Mouse (Mus musculus) megakaryocyte-erythroid progenitor cell, adult 5-6 weeks (primary cell): ENCODE results near the gene Mrpl16. TPM values are rescaled to one million over a fixed set of nuclear protein-coding genes. Genes with fewer than 3 reads are reported as not detected.

ENCODE experiments used
- ATAC-seq: replicated peaks from 2 replicates; pipeline ENCODE4 v1.8.0; 2016; ENCODE audit warnings: mild to moderate bottlenecking, inconsistent platforms; ENCODE audit not compliant: severe bottlenecking, poor library complexity, low FRiP score, low TSS enrichment
- total RNA-seq, 2 experiments: library from RNA; stranded (forward) in 1 of 2; stranded (reverse) in 1 of 2; fragments of 200-1000, 215-1000 nt in 1 of 2; fragments of >200 nt in 1 of 2; fragmentation: Nextera tagmentation in 1 of 2; gene quantifications; 2 replicates each; pipeline ENCODE4 v1.2.3; 2014 to 2017

Gene Mrpl16
- total RNA-seq, 2 experiments from 2014 or later: 85.5 to 112 TPM

DNA sequence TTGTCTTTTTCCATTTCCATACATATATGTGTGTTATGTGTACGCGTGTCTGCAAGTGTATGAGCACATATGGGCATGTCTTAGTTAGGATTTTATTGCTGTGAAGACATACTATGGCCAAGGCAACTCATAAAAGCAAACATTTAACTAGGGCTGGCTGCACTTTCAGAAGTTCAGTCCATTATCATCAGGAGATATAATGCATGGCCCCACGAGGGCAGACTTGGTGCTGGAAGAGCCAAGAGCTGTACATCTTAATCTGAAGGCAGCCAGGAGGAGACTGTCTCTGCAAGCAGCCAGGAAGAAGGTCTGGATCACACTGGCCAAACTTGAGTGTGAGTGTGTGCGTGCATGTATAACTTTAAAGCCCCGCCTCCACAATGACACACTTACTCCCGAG lies 24.3 kb downstream of the Mrpl16 start:
- peak; percentile 48; the same call in 1 of the 2 replicates for ATAC-seq

DNA sequence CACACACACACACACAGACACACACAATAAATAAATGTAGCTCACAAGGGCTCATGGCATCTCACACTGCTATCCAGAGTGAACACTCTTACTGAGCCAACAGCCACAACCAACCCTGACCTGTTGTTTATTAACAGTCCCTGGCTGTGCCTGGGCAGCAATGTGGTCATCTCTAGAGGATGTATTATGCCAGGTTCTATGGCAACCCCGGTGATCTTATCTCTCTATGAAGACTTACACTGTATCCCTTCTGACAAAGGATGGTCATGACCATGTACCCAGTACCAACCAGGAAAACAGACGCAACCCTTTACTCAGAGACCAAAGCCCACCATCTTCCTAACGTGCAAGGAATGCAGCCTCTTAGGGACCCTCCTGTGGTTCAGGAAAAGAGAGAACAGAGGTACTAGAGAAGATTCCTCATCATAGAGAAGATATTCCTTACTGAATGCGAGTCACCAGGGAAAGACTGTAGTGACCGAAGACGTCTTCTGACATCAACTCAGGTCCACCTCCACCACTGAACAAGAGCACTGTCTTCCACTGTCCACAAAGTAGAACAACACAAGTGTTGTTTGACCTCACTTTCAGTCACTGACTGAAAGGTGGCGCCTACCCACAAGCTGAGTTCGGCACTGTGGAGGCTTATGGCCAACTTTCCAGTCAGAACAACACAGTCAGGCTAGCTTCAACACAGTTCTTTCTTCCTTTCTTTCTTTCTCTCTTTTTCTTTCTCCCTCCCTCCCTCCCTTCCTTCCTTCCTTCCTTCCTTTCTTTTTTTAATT lies 30.5 kb downstream of the Mrpl16 start:
- ATAC-seq: peak; percentile 88

DNA sequence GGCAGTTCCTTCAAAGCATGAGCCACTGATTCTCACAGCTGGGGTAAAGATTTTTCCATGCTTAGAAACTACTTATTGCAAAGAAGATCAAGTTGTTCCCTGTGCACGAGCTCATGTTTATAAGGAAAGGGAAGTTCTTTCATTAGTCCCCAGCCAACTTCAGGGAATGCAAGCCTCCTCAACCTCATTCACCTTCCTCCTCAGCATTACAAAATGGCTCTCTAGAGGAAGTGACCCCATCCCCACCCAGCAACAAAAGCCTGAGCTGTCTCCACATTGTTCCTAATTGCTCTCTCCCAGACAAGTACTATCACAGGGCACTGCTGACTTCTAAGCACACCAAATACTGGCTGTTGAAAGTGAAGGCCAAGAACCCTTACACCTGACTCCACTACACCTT lies 34.2 kb downstream of the Mrpl16 start:
- no peak for ATAC-seq

DNA sequence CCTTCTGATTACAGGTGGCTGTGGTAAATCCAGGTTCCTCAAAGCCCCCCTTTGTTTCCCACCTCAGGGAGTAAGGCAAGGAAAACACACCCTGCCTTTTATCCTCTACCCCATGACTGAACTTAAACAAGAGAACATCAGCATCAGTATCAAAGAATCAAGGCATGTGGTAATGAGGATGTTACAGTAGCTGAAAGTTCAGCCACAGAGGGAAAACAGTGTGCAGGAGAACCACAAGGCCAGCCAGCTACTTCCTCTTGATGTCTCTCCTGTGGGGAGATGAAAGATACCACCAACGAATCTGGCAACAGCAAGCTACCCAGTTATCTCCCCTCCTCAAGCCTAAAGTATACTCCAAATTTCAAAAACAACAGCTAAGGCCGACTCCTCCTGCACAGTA lies 37.1 kb downstream of the Mrpl16 start:
- ATAC-seq: peak; percentile 80

DNA sequence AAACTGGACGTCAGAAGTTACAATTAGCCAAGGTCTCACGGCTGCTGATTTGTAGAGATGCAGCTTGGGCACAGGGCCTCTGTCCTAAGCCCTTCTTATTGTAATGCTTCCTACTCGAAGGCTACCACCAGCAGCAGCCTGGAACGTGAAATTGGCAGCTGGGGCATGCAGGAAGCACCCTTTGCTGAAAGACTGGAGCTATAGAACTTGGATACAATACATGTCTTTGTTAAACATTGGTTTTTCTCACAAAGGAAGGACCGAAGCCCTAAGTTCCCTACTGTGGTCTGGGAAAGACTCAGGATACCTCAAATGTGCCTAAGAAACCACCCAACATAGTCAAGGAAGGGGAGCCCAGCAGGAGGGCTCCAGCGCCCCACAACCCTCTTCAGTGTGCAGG lies 37.6 kb downstream of the Mrpl16 start:
- no peak for ATAC-seq

DNA sequence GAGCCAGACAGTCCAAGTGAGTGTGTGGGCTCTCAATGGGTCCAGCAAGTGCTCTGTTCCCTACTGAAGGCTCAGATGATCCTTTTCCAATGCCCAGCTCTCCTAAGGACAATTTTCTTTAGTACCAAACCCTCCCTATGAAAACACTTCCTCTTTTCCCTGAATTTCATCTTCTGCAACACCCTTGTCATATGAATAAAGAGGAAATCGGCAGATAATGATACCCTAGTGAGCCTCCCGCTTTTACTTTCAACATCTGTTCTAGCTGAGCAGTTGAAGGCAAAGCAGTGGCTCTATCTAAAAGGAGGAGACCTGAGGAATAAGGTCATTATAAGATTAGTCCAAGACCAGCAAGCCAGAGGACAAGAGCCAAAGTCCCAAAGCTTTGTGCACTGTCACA lies 38.3 kb downstream of the Mrpl16 start:
- ATAC-seq: no peak

DNA sequence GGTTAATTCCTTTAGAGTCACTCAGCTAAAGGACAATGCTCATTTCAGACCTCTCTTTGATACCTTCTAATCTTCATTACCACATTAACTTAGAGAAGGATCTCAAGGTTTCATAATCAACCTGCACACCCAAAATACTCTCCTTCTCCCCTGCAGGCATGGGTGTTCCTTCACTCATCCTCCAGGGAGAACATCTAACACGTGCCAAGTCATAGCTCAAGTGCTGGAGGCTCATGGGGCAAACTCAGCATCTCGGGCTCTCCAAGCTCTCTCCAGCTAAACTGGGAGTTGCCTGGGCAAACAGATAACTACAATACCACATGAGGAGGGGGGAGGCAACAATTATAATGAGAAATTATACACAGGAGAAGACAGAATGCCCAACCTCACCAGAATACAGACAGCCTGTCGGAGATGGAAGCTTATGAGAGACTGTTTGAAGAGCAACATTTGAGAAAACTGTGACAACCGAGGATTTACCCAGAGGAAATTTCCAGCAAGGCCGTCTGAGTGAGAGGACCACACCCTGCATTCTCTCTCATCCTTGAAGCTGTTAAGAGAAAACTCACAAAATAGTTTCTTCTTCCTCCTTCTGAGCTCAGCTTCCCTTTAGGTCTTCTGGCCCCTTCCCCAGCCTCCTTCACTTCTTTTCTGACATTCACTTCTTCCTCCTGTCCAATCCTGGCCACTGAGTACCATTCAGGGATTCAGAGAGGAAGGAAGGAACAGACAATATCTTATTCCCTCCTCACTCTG lies 40.0 kb downstream of the Mrpl16 start:
- ATAC-seq: peak; percentile 31

DNA sequence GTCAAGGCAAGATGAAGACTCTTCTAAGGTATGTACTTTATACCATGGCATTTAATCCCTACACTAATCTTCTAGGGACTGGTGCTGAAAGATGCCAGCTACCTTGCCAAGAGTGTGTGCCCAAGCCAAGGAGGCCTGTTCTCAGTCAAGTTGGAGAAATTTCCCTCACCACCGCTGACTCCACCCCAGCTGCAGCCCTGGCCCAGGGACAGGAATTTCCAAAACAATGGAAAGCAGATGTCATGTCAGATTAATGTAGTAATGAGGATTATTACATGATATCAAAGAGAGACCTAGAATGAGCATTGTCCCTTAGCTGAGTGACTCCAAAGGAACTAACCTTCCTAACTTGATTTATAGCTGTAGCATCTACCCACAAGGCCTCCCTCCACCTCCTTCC lies 40.7 kb downstream of the Mrpl16 start:
- ATAC-seq: no peak

DNA sequence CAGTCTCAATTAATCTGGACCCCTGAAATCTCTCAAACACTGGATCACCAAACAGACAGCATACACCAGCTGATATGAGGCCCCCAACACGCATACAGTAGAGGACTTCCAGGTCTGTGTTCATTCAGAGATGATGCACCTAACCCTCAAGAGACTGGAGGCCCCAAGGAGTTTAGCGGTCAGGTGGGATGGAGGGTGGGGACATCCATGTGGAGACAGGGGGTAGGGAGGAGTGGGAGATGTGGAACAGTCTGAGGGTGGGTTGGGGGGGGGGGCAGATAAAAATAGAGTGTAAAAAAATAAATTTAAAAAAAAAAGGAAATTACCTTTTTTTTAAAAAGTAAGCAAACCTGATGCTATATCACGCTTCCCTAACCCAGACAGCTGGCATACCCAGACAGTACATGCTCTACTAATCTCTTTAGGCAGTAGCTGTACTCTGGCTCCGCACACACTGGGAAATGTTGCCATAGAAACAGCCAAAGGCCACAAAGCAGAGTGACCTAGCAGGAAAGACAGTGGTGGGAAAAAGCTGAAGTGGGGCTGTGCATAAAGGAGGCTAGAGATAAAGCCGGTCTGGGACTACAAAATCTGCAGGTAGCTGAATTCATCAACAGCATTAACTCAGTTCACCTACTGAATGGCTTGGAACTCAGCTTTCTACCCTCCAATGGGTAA lies 41.6 kb downstream of the Mrpl16 start:
- peak; percentile 50 for ATAC-seq

DNA sequence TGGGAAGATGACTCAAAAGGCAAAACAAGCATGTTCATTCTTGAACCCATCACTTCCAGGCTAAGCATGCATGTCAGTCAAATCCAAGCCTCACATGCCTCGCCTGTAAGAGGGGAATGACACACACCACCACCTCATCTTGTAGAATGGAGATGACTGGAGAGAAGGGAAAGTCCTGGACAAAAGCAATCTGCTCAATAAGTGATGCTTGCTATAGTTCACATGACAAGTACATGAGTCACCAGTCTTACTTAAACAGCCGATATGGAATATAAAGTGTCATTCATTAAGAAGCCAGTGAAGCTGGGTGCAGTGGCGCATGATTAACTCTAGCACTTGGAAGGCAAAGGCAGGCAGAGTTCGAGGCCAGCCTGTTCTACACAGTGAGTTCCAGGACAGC lies 42.9 kb downstream of the Mrpl16 start:
- ATAC-seq: no peak

DNA sequence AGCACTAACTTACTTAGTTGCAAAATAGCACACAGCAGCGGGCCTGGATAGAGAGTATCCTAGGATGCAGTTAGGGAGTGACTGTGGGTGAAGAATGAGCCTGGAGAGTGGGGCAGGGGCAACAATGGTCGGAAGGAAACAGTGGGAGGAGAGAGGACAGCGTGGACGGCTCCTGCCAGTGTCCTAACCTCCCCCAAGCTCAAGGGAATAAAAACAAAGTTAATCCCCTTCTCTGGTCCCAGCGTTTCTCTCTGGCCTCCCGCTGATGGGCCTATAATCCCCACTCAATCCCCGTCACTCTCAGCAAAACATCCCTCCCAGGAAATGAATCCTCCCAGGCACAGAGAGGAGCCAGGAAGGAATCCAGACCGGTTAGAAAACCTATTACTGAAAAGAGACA lies 43.5 kb downstream of the Mrpl16 start:
- no peak for ATAC-seq

DNA sequence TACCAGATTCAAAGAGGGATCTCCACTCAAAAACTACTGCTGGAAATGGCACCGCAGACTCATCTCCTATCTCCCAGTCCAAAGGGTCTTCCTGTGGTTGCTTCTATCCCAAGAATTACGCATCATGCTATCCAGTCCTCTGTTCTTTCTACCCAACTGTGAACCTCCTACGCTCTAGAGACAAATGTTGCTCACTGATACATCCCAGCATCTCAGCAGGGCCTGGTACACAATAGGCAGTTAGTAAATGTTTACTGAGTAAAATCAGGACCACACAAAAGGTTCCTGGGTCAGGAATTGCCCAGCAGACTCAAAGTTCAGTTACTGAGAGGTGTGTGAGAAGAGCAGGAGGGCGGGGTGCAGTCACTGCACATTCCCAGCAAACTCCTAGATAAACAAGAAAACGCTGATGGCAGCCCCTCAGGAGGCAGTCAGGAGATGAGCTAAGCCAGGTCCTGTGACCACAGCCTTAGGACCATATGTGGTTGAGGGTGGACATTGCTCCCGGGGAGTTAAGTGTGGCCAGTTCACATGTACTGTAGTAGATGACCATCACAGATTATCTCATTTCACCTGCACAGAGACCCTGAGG lies 44.6 kb downstream of the Mrpl16 start:
- no peak for ATAC-seq

DNA sequence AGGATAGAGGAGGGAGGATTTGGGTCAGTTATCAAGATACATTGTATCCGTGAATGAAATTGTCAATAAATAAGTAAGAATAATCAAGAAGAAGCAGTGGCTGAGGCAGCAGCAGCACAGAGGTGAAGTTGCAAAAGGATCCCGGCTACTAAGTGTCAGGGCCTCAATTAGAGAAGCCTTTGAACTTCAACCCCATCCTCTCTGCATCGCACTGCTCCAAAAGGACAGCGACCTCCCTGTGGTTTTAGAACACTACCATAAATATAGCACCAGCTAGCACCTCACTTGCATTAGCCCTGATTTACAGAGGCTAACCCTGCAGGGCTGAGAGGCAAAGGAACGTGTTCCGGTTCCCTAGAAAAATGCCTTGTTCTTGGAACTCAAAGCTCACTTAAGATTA lies 46.5 kb downstream of the Mrpl16 start:
- no peak for ATAC-seq

DNA sequence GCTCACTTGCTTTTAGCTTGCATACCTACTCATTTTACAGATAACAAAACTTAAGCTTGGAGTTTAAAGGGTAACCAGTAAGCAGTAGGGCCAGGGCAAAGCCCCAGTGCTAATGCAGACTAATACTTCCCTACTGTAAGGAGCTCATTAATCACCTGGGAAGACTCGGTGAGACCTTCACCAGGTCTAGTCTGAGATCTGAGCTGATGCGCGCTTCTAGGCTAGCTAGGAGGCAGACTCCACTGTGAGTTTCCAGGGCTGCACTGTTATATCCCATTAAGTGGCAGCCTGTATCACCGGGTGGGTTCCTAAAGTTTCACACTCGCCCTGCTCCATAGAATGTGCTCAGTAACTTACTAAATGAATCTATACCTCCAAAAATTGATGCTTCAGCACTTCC lies 47.4 kb downstream of the Mrpl16 start:
- no peak for ATAC-seq

DNA sequence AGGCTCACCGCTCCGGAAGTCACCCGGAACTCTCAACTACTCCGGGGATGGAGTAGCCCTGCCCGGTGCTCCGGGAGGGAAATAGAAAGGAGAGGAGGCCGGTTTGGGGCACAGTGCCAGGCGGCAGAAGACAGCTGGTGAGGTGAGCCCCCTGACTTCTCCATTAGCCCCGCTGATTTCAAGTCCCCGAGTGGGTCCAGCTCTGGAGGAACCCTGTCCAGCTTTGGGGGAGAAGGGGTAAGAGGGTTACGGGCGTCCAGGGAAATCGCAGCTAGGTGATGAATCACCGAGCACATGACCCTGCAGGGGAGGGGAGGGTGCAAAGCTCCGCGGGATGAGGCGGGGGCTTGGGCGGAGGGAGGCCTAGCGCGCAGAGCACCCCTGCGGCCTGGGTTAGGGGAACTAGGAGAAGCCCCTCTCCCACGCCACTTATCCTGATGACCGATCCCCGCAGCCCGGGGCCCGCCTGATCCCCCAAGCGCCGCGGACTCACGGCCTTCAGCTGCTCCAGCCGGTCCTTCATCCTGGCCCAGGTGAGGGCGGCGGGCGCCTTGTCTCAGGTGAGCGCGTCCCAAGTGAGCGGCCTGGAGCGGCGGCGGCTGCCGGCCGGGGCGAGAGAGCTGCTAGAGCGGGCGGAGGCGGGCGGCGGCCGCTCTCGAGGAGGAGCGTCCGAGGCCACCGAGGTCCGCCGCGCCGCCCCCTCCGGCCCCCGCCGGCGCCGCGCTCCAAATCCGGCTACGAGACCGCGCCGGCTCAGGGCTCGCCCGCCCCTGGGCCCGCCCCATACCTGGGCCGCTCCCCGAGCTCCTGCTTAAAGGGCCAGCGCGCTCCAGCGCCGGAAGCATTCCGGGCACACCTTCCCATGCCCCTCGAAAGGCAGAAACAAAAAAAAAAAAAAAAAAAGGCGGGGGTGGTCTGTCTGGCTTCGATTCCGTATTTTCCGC lies 48.3 kb downstream of the Mrpl16 start:
- no peak for ATAC-seq

DNA sequence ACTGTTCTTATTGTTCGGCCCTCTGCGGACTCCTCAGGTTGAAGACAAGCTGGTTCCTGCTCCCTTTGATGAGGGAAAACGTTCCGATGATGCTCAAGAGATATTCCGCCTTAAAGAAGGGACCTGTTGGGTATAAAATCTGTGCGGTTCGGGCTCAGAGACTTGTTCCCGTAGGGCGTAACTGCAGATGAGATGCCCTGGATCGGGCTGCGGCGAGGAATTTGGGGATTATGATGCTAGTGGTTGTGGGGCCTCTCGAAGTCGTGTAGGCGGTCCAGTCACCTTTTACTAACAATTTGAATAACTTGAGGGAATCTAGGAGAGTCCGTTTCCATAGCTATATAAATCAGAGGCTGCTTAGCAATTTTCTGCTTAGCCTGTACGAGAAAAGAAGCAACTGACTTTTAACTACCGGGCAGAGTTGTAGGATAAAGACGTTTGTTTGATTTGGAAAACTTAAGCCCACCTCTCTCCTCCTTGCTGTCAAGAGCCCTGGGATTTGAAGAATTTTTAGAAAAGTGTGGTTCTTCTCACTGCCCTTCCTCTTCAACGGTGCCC lies 49.0 kb downstream of the Mrpl16 start, which contains the start of gene Stx3:
Stx3 (minus strand) TSS at position 261 of the 558 bp plus-strand sequence.
- ATAC-seq: no peak; the same call in 1 of the 2 replicates

DNA sequence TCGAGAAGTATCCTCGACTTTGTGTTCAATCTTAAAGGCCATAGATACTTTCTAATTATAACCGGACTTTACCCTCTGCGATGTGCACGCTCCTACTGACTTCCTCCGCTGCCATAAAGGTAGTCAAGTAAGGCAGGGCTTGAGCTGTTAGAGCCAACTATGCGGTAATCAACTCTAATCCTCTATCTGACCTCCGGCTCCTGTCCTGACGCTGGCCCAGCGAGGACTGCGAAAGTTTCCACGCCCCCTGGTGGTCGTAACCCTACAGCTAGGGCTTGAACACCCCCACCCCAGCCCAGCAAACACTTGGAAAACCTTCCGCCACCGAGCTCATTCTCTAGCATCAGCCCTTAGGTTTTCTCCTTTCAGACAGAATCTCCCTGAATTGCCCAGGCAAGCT lies 49.6 kb downstream of the Mrpl16 start:
- peak; percentile 74 for ATAC-seq

DNA sequence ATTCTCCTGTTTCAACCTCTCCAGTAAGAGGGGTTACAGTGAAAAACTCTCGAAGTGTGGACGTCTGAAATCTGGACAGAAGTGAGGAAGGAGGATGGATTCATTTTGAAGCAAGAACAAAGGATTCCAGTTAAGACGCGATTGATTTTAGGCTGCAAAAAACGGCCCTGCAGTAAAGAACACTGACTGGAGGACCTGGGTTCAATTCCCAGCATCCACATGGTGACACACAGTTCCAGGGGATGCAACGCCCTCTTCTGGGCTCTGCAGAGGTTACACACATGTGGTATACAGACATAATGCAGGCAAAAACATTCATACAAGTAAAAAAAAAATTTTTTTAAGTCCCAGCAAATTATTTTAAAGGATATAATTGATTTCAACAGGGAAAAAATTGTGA lies 50.0 kb downstream of the Mrpl16 start:
- ATAC-seq: no peak
